Comparison of ENCODE assay signal across 29 mouse cellular contexts in genomic region chr4:100297678-100298077, GRCm38 (mm10).
DNase-seq lines count a peak whose midpoint lies in the region; ATAC-seq and TF ChIP-seq lines count a peak whose summit lies in the region.
"Had no signal": no experiment of that assay in that cellular context is flagged by ENCODE, and none has a peak within 500 bp of the region (broad histone marks: within the 10 kb centered on the region; RNA-seq: fewer than 3 reads in every experiment).

No protein-coding gene starts in this region.

- no peaks in the 10 kb centered on the region for H3K36me3 ChIP-seq in heart, embryonic 11.5 days (ENCODE audit: control insufficient read depth, insufficient read depth, low read length)
- no peaks in the 10 kb centered on the region for H3K36me3 ChIP-seq in lung, embryonic 14.5 days (ENCODE audit: insufficient read depth)
- H3K36me3 ChIP-seq in embryonic facial prominence, embryonic 14.5 days (ENCODE audit: control insufficient read depth, insufficient read depth, low read length): no peaks in the 10 kb centered on the region
- H3K36me3 ChIP-seq in heart, postnatal 0 days (replicated peaks; ENCODE audit: control insufficient read depth, insufficient read depth, low read length): no peaks in the 10 kb centered on the region
- H3K36me3 ChIP-seq: hindbrain, embryonic 13.5 days; liver, embryonic 12.5 days; midbrain, embryonic 12.5 days; neural tube, embryonic 13.5 days had no signal

- ATAC-seq in heart, embryonic 11.5 days (replicated peaks; ENCODE audit: insufficient number of reproducible peaks, low FRiP score, low TSS enrichment): peak; percentile 71
- ATAC-seq in lung, embryonic 14.5 days (ENCODE audit: insufficient read depth): no peak
- ATAC-seq in embryonic facial prominence, embryonic 14.5 days (ENCODE audit: low read depth): no peak
- peak; percentile 76 for ATAC-seq in heart, postnatal 0 days (ENCODE audit: insufficient read depth, low read depth)
- ATAC-seq: activated CD4-positive, CD25-positive, alpha-beta regulatory T cell, adult 4 months; forebrain, embryonic 13.5 days; intestine, embryonic 16.5 days; liver, embryonic 12.5 days; liver, postnatal 0 days had no signal

- H3K9me3 ChIP-seq in heart, embryonic 11.5 days (replicated peaks; ENCODE audit: control insufficient read depth, low read length): no peaks in the 10 kb centered on the region
- H3K9me3 ChIP-seq in lung, embryonic 14.5 days (ENCODE audit: low read depth, low read length): no peaks in the 10 kb centered on the region
- no peaks in the 10 kb centered on the region for H3K9me3 ChIP-seq in embryonic facial prominence, embryonic 14.5 days (ENCODE audit: control insufficient read depth, low read length)
- no peaks in the 10 kb centered on the region for H3K9me3 ChIP-seq in heart, postnatal 0 days (replicated peaks; ENCODE audit: control insufficient read depth, low read length)
- H3K9me3 ChIP-seq: forebrain, embryonic 13.5 days; hindbrain, embryonic 13.5 days; liver, embryonic 12.5 days; midbrain, embryonic 12.5 days; neural tube, embryonic 13.5 days had no signal

- 11% methylated on average over 6 of the region's 6 CpGs for WGBS in heart, embryonic 11.5 days (ENCODE audit: insufficient replicate concordance)
- WGBS in lung, embryonic 14.5 days: 39% methylated on average over 6 of the region's 6 CpGs
- WGBS in embryonic facial prominence, embryonic 14.5 days: 47% methylated on average over 6 of the region's 6 CpGs
- WGBS in heart, postnatal 0 days: 19% methylated on average over 6 of the region's 6 CpGs

- no peak for DNase-seq in heart, postnatal 14 days
- peak; percentile 51 for DNase-seq in lung, embryonic 14.5 days
- no peak for DNase-seq in lung, postnatal 25 days (ENCODE audit: low spot score)
- peak; percentile 14 for DNase-seq in embryonic facial prominence, embryonic 14.5 days (ENCODE audit: low spot score)
- DNase-seq in heart, postnatal 0 days (ENCODE audit: low spot score): peak; percentile 70
- no peak for DNase-seq in frontal cortex, postnatal 36 days (ENCODE audit: low spot score in 2 of 2)
- DNase-seq: adrenal gland, adult 2 months; adrenal gland, postnatal 36 days; cerebellum, adult 18-20 months; cerebellum, postnatal 10 days; gastrocnemius, postnatal 25 days; kidney, adult 8-10 months; kidney, postnatal 4 days; layer of hippocampus, postnatal 36 days; left cerebral cortex, postnatal 4 days; liver, postnatal 0 days; lung, postnatal 36 days; thymus, postnatal 4 days had no signal

- no peak overlapping the region for H3K9ac ChIP-seq in heart, embryonic 11.5 days (ENCODE audit: low read depth, low read length)
- H3K9ac ChIP-seq in lung, embryonic 14.5 days: no peak overlapping the region
- H3K9ac ChIP-seq in embryonic facial prominence, embryonic 14.5 days (ENCODE audit: low read depth, low read length): no peak overlapping the region
- H3K9ac ChIP-seq in heart, postnatal 0 days (replicated peaks; ENCODE audit: low read depth, low read length): no peak overlapping the region
- H3K9ac ChIP-seq: forebrain, embryonic 13.5 days; hindbrain, embryonic 13.5 days; liver, embryonic 12.5 days; liver, postnatal 0 days; midbrain, embryonic 12.5 days; neural tube, embryonic 13.5 days had no signal

- intact Hi-C loops in heart, postnatal 14 days (cut with DNase I): no loop called here

- H3K27me3 ChIP-seq in heart, embryonic 11.5 days (ENCODE audit: control insufficient read depth, insufficient read depth, low read length): peaks cover 9% of the 10 kb centered on the region
- H3K27me3 ChIP-seq in lung, embryonic 14.5 days (ENCODE audit: insufficient read depth, low read length): no peaks in the 10 kb centered on the region
- H3K27me3 ChIP-seq in embryonic facial prominence, embryonic 14.5 days (replicated peaks; ENCODE audit: control insufficient read depth, insufficient read depth, low read length): no peaks in the 10 kb centered on the region
- H3K27me3 ChIP-seq in heart, postnatal 0 days (ENCODE audit: control insufficient read depth, insufficient read depth, low read length): no peaks in the 10 kb centered on the region
- H3K27me3 ChIP-seq: CH12.LX; forebrain, embryonic 13.5 days; hindbrain, embryonic 13.5 days; liver, embryonic 12.5 days; megakaryocyte, embryonic 14.5 days; midbrain, embryonic 12.5 days; neural tube, embryonic 13.5 days had no signal

- H3K4me2 ChIP-seq in heart, embryonic 11.5 days: peak overlapping the region; percentile 34
- no peak overlapping the region for H3K4me2 ChIP-seq in lung, embryonic 14.5 days
- no peak overlapping the region for H3K4me2 ChIP-seq in embryonic facial prominence, embryonic 14.5 days (ENCODE audit: low read depth, low read length)
- H3K4me2 ChIP-seq in heart, postnatal 0 days (ENCODE audit: low read depth, low read length): peak overlapping the region; percentile 35
- H3K4me2 ChIP-seq: forebrain, embryonic 13.5 days; hindbrain, embryonic 13.5 days; liver, embryonic 12.5 days; midbrain, embryonic 12.5 days; neural tube, embryonic 13.5 days had no signal

- H3K27ac ChIP-seq in heart, embryonic 11.5 days (ENCODE audit: low read depth, low read length): no peak overlapping the region; the same call in 1 of the 2 replicates
- H3K27ac ChIP-seq in lung, embryonic 14.5 days (ENCODE audit: low read depth): peak overlapping the region; percentile 27; the same call in 1 of the 2 replicates
- no peak overlapping the region for H3K27ac ChIP-seq in embryonic facial prominence, embryonic 14.5 days (replicated peaks; ENCODE audit: low read depth, low read length)
- peak overlapping the region; percentile 49 for H3K27ac ChIP-seq in heart, postnatal 0 days (ENCODE audit: low read depth)
- H3K27ac ChIP-seq: forebrain, embryonic 13.5 days; hindbrain, embryonic 13.5 days; kidney, postnatal 0 days; liver, embryonic 12.5 days; midbrain, embryonic 12.5 days; neural tube, embryonic 13.5 days had no signal

- TF ChIP-seq EP300 in heart, postnatal 0 days (IDR thresholded peaks at IDR 0.05; ENCODE audit: low read depth): peak; percentile 91

- peak overlapping the region; percentile 9; the same call in 1 of the 2 replicates for H3K4me3 ChIP-seq in heart, embryonic 11.5 days (ENCODE audit: low read depth, low read length)
- no peak overlapping the region for H3K4me3 ChIP-seq in lung, embryonic 14.5 days (ENCODE audit: low read depth, low read length)
- H3K4me3 ChIP-seq in embryonic facial prominence, embryonic 14.5 days (ENCODE audit: low read depth, low read length): no peak overlapping the region
- H3K4me3 ChIP-seq in heart, postnatal 0 days (ENCODE audit: low read depth, low read length): 0 out of 2 replicates have a peak overlapping the region, but pooled peaks have one; percentile 1
- H3K4me3 ChIP-seq: forebrain, embryonic 13.5 days; hindbrain, embryonic 13.5 days; liver, embryonic 12.5 days; megakaryocyte, embryonic 14.5 days; midbrain, embryonic 12.5 days; neural tube, embryonic 13.5 days had no signal

- peaks cover 18% of the 10 kb centered on the region for H3K4me1 ChIP-seq in heart, embryonic 11.5 days (ENCODE audit: control insufficient read depth, insufficient read depth, low read length)
- H3K4me1 ChIP-seq in lung, embryonic 14.5 days (ENCODE audit: insufficient read depth): peaks cover 14% of the 10 kb centered on the region
- peaks cover 3% of the 10 kb centered on the region; the same call in 1 of the 2 replicates for H3K4me1 ChIP-seq in embryonic facial prominence, embryonic 14.5 days (ENCODE audit: control insufficient read depth, insufficient read depth, low read length)
- peaks cover 41% of the 10 kb centered on the region for H3K4me1 ChIP-seq in heart, postnatal 0 days (ENCODE audit: control insufficient read depth, insufficient read depth)
- H3K4me1 ChIP-seq: forebrain, embryonic 13.5 days; liver, embryonic 12.5 days; megakaryocyte, embryonic 14.5 days; midbrain, embryonic 12.5 days; neural tube, embryonic 13.5 days had no signal

- TF ChIP-seq CTCF in lung, embryonic 14.5 days (IDR thresholded peaks at IDR 0.05; ENCODE audit: low read depth): no peak
- TF ChIP-seq CTCF in heart, postnatal 0 days (IDR thresholded peaks at IDR 0.05; ENCODE audit: low read depth): no peak

Comparison
In these comparisons a context has a peak if more than half of its experiments do, and no peak if none do; other contexts are left out.
1. H3K27ac ChIP-seq: peak in lung, embryonic 14.5 days (single experiment) and heart, postnatal 0 days (single experiment); none in heart, embryonic 11.5 days (single experiment) and embryonic facial prominence, embryonic 14.5 days (single experiment).
2. DNase-seq: peak in lung, embryonic 14.5 days (single experiment), embryonic facial prominence, embryonic 14.5 days (single experiment) and heart, postnatal 0 days (single experiment); none in heart, postnatal 14 days (0 of 2), lung, postnatal 25 days (single experiment) and frontal cortex, postnatal 36 days (0 of 2).
3. ATAC-seq: peak in heart, embryonic 11.5 days (single experiment) and heart, postnatal 0 days (single experiment); none in lung, embryonic 14.5 days (single experiment) and embryonic facial prominence, embryonic 14.5 days (single experiment).
4. H3K4me2 ChIP-seq: peak in heart, embryonic 11.5 days (single experiment) and heart, postnatal 0 days (single experiment); none in lung, embryonic 14.5 days (single experiment) and embryonic facial prominence, embryonic 14.5 days (single experiment).
5. H3K4me3 ChIP-seq: peak in heart, embryonic 11.5 days (single experiment) and heart, postnatal 0 days (single experiment); none in lung, embryonic 14.5 days (single experiment) and embryonic facial prominence, embryonic 14.5 days (single experiment).